Mouse (Mus musculus): ENCODE data around the gene Hibadh. TPM values are rescaled to one million over a fixed set of nuclear protein-coding genes. Genes with fewer than 3 reads are reported as not detected.

Gene Hibadh
- polyA plus RNA-seq, 1 experiment from 2014 or later, result 82.7 TPM

DNA sequence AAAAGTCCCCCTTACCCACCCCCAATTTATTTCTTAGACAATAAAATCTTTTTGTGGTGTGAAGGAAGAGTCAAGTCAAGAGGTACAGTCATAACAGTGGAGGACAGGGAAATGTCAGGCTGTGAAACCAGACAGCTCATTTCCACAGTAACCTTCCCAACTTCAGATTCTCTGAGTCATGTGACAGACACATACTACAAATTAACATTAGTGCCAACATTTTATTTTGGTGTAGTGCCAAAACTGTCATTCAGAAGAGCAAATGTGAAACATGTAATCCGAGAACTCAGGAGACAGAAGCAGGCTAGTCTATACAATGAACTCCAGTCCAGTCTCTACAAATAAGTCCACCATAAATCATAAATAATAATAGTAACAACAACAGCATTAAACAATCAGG, 45.4 kb downstream of the Hibadh start:
- no peak for ATAC-seq
- H3K4me2 ChIP-seq (ENCODE audit: low read length), result no peak overlapping the region
- WGBS, result 71% methylated on average over 1 of the region's 1 CpGs

DNA sequence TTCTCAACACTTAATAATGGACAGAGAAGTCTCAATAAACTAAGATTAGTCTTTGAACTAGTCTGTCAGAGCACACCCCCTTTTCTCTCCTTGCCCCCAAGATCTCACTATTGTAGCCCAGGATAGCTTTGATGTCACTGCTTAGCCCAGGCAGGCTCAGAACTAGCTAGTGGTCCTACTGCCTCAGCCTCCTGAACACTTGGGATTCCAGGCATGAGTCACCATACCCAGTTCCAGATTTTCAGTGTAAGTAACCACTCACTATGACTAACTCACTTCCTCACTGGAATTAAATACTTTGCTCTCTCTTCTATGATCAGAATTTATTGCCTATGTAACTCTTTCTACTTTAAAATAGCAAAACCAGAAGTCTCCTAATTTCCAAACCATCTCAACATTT, 53.6 kb downstream of the Hibadh start:
- ATAC-seq, result no peak

More for the DNA sequence above, 45.4 kb downstream of the Hibadh start:
- Histone ChIP-seq H3K4me3 (ENCODE audit: low read length) (no peak overlapping the region), H3K27me3 (replicated peaks; ENCODE audit: control insufficient read depth, insufficient read depth, low read length) (no peaks in the 10 kb centered on the region), H3K4me1 (ENCODE audit: control insufficient read depth, insufficient read depth, low read depth, low read length) (no peaks in the 10 kb centered on the region), H3K36me3 (ENCODE audit: control insufficient read depth, insufficient read depth, low read length) (no peaks in the 10 kb centered on the region), H3K9ac (ENCODE audit: low read depth, low read length) (no peak overlapping the region), H3K9me3 (ENCODE audit: control insufficient read depth, low read length) (no peaks in the 10 kb centered on the region), H3K27ac (ENCODE audit: low read depth, low read length) (no peak overlapping the region)

DNA sequence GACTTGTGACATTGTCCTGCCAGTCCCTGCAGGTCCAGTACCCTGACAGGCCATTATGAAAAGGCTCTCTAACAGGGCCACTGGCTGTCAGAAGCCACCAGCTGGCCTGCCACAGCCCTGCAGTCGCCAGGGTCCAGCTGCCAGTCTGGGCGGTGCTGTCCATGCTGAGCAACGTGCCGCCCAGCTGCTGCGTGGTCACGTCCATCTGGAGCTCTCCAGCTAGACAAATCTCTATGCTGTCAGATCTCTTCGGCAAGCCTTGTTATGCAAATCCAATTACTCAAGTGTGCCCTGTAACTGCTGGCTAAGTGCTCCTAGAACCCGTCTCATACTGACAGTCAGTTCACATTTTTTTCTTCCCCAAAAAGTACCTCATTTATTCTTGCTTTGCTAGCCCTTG, 55.8 kb downstream of the Hibadh start:
- Histone ChIP-seq H3K4me3 (ENCODE audit: low read length) (no peak overlapping the region; the same call in 1 of the 2 replicates), H3K9ac (ENCODE audit: low read depth, low read length) (no peak overlapping the region), H3K9me3 (ENCODE audit: control insufficient read depth, low read length) (no peaks in the 10 kb centered on the region), H3K36me3 (ENCODE audit: control insufficient read depth, insufficient read depth, low read length) (no peaks in the 10 kb centered on the region), H3K27ac (ENCODE audit: low read depth, low read length) (no peak overlapping the region), H3K4me2 (ENCODE audit: low read length) (0 out of 2 replicates have a peak overlapping the region, but pooled peaks have one; percentile 21), H3K4me1 (ENCODE audit: control insufficient read depth, insufficient read depth, low read depth, low read length) (peaks cover 6% of the 10 kb centered on the region), H3K27me3 (replicated peaks; ENCODE audit: control insufficient read depth, insufficient read depth, low read length) (no peaks in the 10 kb centered on the region)
- ATAC-seq, result peak; percentile 84
- WGBS, result 5% methylated on average over 8 of the region's 8 CpGs

More for the DNA sequence above, 53.6 kb downstream of the Hibadh start:
- peaks cover 6% of the 10 kb centered on the region for H3K4me1 ChIP-seq (ENCODE audit: control insufficient read depth, insufficient read depth, low read depth, low read length)
- no peak overlapping the region for H3K4me3 ChIP-seq (ENCODE audit: low read length)
- no peaks in the 10 kb centered on the region for H3K36me3 ChIP-seq (ENCODE audit: control insufficient read depth, insufficient read depth, low read length)
- H3K9me3 ChIP-seq (ENCODE audit: control insufficient read depth, low read length), result no peaks in the 10 kb centered on the region
- no peaks in the 10 kb centered on the region for H3K27me3 ChIP-seq (replicated peaks; ENCODE audit: control insufficient read depth, insufficient read depth, low read length)
- H3K27ac ChIP-seq (ENCODE audit: low read depth, low read length), result no peak overlapping the region
- H3K4me2 ChIP-seq (ENCODE audit: low read length), result no peak overlapping the region
- H3K9ac ChIP-seq (ENCODE audit: low read depth, low read length), result no peak overlapping the region

DNA sequence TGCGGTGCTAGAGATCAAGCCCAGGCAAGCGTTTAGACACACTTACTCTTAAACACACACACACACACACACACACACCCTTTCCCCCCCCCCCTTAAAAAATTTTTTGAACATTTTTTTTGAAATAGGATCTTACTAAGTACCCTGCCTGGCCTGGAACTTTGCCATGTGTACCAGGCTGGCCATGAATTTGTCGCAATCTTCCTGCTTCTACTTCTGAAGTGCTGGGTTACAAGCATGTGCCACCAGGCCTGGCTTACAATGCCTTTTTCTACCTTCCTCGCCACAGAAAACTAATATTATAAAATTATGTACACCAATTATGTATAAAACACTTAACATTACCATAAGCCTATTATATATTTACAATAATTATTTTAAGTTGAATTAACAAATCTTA, 59.1 kb downstream of the Hibadh start:
- H3K9ac ChIP-seq (ENCODE audit: low read depth, low read length), result no peak overlapping the region
- H3K4me3 ChIP-seq (ENCODE audit: low read length), result no peak overlapping the region
- WGBS, result 91% methylated on average over 4 of the region's 4 CpGs
- no peaks in the 10 kb centered on the region for H3K27me3 ChIP-seq (replicated peaks; ENCODE audit: control insufficient read depth, insufficient read depth, low read length)
- no peaks in the 10 kb centered on the region for H3K9me3 ChIP-seq (ENCODE audit: control insufficient read depth, low read length)
- H3K4me2 ChIP-seq (ENCODE audit: low read length), result no peak overlapping the region
- peaks cover 6% of the 10 kb centered on the region for H3K4me1 ChIP-seq (ENCODE audit: control insufficient read depth, insufficient read depth, low read depth, low read length)
- no peak for ATAC-seq
- H3K27ac ChIP-seq (ENCODE audit: low read depth, low read length), result no peak overlapping the region
- H3K36me3 ChIP-seq (ENCODE audit: control insufficient read depth, insufficient read depth, low read length), result no peaks in the 10 kb centered on the region

DNA sequence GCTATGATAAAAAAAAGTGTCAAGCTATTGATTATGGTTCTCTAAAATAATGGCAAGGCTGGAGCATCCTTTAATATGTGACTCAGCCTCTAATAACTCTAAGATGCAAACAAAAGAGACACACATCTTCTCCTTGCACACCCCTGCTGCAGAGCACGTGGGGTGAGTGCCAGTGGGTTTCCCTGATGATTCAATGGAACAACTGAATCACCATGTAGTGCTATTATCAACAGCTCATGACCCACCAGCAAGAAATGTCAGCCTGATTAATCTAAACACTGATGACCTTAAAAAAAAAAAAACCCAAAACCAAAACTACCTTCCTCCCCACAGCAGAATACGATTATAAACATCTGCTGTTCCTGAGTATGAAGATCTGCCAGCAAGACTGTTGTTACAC, 61.9 kb downstream of the Hibadh start:
- Histone ChIP-seq H3K4me1 (ENCODE audit: control insufficient read depth, insufficient read depth, low read depth, low read length) (no peaks in the 10 kb centered on the region), H3K4me2 (ENCODE audit: low read length) (no peak overlapping the region), H3K4me3 (ENCODE audit: low read length) (no peak overlapping the region), H3K9me3 (ENCODE audit: control insufficient read depth, low read length) (no peaks in the 10 kb centered on the region), H3K27ac (ENCODE audit: low read depth, low read length) (no peak overlapping the region), H3K36me3 (ENCODE audit: control insufficient read depth, insufficient read depth, low read length) (no peaks in the 10 kb centered on the region), H3K9ac (ENCODE audit: low read depth, low read length) (no peak overlapping the region), H3K27me3 (replicated peaks; ENCODE audit: control insufficient read depth, insufficient read depth, low read length) (no peaks in the 10 kb centered on the region)
- 59% methylated on average over 2 of the region's 2 CpGs for WGBS
- ATAC-seq, result no peak

DNA sequence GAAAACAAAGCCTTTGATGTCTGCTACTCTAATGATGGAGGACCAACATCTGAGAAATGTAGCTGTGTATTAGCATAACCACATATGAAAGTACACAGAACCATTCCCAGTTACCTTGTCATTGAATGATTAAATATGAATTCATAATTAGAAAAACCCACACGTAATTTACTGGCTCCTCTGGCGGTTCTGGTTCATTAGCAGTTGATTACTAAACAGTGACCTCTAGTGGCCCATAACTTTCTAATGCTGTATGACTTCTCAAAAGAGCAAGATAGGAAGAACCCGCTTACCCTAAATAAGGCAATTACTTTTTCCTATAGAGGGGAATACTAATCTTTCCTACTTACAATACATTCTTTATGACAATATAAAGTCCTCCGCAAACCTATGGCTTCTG, 62.9 kb downstream of the Hibadh start:
- Histone ChIP-seq H3K4me3 (ENCODE audit: low read length) (no peak overlapping the region), H3K27ac (ENCODE audit: low read depth, low read length) (no peak overlapping the region), H3K4me1 (ENCODE audit: control insufficient read depth, insufficient read depth, low read depth, low read length) (no peaks in the 10 kb centered on the region), H3K27me3 (replicated peaks; ENCODE audit: control insufficient read depth, insufficient read depth, low read length) (no peaks in the 10 kb centered on the region), H3K4me2 (ENCODE audit: low read length) (no peak overlapping the region), H3K36me3 (ENCODE audit: control insufficient read depth, insufficient read depth, low read length) (no peaks in the 10 kb centered on the region), H3K9ac (ENCODE audit: low read depth, low read length) (no peak overlapping the region), H3K9me3 (ENCODE audit: control insufficient read depth, low read length) (no peaks in the 10 kb centered on the region)
- WGBS, result 27% methylated on average over 4 of the region's 4 CpGs
- ATAC-seq, result no peak

DNA sequence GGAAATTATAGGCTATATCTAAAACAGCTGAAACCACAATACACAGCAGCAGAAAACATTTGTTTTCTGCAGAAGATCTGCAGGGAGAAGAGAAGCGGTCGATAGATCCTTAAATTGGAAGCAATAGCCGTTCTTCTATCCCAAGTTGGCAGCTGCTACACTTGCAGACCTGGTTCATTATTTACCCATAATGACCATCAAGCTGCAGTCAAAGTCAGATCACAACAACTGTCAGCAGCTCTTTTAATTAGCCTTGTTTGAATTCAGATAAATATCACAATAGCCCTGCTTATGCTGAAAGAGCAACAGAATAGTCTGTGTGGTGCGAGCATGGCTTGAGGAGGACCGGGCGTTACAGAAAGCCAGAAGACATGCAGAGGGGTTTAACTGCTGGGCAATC, 71.5 kb downstream of the Hibadh start:
- Histone ChIP-seq H3K27ac (ENCODE audit: low read depth, low read length) (no peak overlapping the region), H3K27me3 (replicated peaks; ENCODE audit: control insufficient read depth, insufficient read depth, low read length) (no peaks in the 10 kb centered on the region), H3K4me1 (ENCODE audit: control insufficient read depth, insufficient read depth, low read depth, low read length) (peaks cover 3% of the 10 kb centered on the region), H3K4me2 (ENCODE audit: low read length) (no peak overlapping the region), H3K9ac (ENCODE audit: low read depth, low read length) (no peak overlapping the region), H3K9me3 (ENCODE audit: control insufficient read depth, low read length) (no peaks in the 10 kb centered on the region), H3K36me3 (ENCODE audit: control insufficient read depth, insufficient read depth, low read length) (no peaks in the 10 kb centered on the region), H3K4me3 (ENCODE audit: low read length) (no peak overlapping the region)
- ATAC-seq, result no peak
- WGBS, result 64% methylated on average over 6 of the region's 6 CpGs

DNA sequence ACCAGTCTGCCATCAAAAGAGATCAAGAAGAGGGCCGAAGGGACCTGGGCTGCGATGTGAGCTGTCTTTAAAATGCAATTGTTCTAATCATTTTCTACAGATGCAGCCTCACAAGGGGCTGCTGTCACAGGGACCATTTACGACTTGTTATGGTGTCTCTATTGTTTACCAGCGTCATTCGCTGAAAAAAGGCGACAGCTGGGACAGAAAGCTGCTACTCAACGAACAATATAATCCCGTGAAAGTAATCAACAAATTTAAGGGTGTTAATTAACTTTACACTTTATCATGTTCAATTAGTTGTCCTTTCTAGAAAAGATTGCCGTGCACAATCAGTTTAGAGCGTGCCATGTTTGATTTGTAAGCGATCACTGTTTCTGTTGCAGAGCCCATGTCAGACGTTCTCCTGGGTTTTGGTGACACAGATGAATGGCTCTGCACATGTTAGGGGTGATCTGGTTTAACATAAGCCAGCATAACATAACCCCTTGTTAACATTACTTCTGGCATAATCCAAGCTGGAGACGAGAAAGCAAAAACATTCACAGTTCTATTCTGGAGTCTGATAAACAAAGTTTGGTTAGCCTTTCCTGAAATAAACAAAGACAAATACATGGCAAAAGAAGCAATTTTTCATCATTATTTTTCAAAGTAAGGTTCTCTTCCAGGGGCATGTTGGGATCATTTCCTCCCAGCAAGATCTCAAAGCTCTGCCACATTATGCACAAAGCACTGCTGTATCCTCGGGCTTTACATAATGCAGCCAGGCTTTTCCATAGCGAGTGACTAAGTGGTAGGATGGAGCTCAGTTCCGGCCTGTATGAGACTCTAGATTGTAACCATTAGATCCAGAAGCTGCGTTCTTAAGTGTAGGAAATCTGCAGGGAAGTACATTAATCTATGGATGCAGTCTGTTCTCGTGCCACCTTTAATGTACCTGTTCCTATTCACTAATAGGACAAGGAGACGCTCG, 72.6 kb downstream of the Hibadh start:
- WGBS, result 36% methylated on average over 20 of the region's 20 CpGs
- Histone ChIP-seq H3K4me1 (ENCODE audit: control insufficient read depth, insufficient read depth, low read depth, low read length) (peaks cover 3% of the 10 kb centered on the region), H3K27ac (ENCODE audit: low read depth, low read length) (no peak overlapping the region), H3K4me2 (ENCODE audit: low read length) (no peak overlapping the region), H3K27me3 (replicated peaks; ENCODE audit: control insufficient read depth, insufficient read depth, low read length) (no peaks in the 10 kb centered on the region), H3K4me3 (ENCODE audit: low read length) (no peak overlapping the region), H3K36me3 (ENCODE audit: control insufficient read depth, insufficient read depth, low read length) (no peaks in the 10 kb centered on the region), H3K9ac (ENCODE audit: low read depth, low read length) (no peak overlapping the region), H3K9me3 (ENCODE audit: control insufficient read depth, low read length) (no peaks in the 10 kb centered on the region)
- ATAC-seq, result no peak

DNA sequence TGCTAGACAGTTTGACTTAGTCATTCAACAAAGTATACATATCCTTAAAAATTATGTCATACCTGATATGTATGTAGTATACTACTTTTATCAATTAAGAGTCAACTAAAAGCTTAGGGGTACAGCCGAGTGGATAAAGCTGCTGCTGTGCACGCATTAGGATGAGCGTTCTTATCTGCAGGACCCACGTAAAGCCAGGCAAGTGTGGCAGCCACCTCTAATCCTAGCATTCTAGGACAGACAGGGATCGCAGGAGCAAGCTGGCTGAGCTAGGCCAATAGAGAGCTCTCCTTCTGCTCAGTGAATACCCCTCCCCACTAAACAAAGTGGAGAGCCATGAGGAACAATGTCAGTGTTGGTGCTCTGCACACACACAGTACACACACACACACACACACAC, 75.0 kb downstream of the Hibadh start:
- Histone ChIP-seq H3K27ac (ENCODE audit: low read depth, low read length) (no peak overlapping the region), H3K4me3 (ENCODE audit: low read length) (no peak overlapping the region), H3K9me3 (ENCODE audit: control insufficient read depth, low read length) (no peaks in the 10 kb centered on the region), H3K9ac (ENCODE audit: low read depth, low read length) (no peak overlapping the region), H3K4me1 (ENCODE audit: control insufficient read depth, insufficient read depth, low read depth, low read length) (peaks cover 3% of the 10 kb centered on the region), H3K4me2 (ENCODE audit: low read length) (no peak overlapping the region), H3K36me3 (ENCODE audit: control insufficient read depth, insufficient read depth, low read length) (no peaks in the 10 kb centered on the region), H3K27me3 (replicated peaks; ENCODE audit: control insufficient read depth, insufficient read depth, low read length) (no peaks in the 10 kb centered on the region)
- 70% methylated on average over 5 of the region's 5 CpGs for WGBS
- no peak for ATAC-seq

Data from hindbrain, embryonic 16.5 days (tissue).